Mouse (Mus musculus) monocyte, adult 2 months (primary cell): ENCODE results near the gene Bbof1.
A peak's percentile ranks its signal among the peaks of the same experiment; 100 is the strongest.

Experiments used
- DNase-seq, 2 experiments: peaks; one replicate each; pipeline ENCODE4 v3.0.0; 2022; ENCODE audit warnings: low spot score in 2 of 2, low read depth in 1 of 2

Bbof1 gene

DNA sequence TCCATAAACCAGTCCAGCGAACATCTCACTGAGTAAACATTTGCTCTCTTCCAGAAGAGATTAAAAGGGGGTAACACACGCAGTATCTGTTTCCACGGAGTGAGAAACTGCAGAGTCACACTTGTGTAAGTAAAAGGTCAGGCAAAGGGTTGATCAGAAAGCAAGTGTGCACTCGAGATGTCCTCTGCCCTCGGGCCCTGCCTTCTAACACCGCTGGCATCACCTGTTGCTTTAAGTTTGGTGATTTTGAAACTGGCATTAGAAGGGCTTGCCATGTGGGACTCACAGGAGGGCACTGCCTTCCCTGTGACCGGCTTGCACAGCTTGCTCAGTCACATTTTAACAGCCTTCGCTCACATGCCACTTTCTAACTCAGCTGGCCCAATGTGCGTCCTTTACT, 9.2 kb upstream of the Bbof1 start:
- DNase-seq = no peak

- DNase-seq = no peak
These were observed 8.8 kb upstream of the Bbof1 start for GRCm38 (mm10) chr12:84400068-84400467.

DNA sequence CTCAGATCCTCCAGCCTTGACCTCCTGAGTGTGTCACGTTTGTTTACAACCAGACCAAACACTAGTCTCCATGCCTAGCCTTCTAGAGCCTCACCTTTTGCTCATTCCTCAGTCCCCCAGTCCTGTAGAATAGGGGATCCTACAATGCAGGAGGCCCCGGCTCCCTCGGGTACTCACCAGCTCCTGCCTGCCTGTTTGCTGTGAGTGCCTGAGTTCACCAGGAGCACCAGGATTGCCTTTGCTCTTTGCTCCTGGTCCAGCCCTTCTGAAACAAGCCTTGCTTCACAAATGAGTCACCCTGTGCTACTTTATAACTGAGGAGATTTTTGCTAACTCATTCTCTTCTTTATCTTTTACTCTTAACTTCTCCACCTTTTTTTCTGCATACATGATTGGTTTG, 8.2 kb upstream of the Bbof1 start:
- no peak for DNase-seq

DNA sequence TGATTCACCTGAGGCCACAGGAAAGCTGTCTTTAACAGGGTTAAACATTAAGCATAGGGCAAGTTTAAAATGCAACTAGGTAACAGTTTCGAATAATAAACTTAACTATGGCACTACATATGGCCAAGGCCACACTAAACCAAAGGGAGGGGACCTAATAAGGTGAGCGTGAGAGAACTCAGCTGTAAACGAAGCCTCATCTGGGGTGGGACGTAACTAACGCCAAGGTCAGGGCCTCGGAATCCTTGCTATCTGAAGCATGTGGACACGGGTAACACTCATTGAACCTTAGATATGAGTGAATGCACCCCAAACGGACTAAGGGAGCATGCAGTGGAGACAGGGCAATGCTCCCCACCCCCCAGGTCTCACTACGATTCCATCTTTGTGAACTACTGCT, 5.9 kb upstream of the Bbof1 start:
- DNase-seq = no peak

DNA sequence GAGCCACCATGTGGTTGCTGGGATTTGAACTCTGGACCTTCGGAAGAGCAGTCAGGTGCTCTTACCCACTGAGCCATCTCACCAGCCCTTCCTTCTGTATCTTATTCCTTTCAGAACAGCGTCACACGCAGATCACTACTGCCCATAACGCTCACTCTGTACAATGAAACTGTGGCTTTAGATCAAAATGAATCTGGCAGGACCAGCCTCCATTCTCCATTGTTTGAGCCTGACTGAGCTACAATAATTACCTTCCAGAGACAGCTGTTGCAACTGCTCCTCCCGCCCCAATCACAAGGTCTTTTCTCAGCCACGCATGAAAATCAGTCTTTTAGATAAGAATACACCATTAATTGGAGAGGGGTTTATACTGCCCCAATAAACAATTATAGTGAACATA, 4.3 kb upstream of the Bbof1 start:
- no peak for DNase-seq

DNA sequence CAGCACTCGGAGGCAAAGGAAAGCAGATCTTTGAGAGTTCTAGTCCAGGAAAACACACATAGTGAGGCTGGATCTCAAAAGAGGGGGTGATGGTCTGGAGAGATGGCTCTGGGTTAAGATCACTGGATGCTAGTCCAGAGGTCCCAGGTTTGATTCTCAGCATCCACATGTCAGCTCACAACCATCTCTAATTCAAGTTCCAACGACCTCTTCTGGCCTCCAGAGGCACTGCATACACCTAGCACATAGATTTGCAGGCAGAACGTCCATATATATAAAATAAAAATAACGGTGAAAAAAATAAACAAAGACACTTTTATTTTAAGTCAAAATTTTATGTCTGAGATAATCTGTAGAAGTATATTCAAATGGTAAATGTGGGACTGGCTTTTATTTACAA, 1.6 kb upstream of the Bbof1 start:
- no peak for DNase-seq

DNA sequence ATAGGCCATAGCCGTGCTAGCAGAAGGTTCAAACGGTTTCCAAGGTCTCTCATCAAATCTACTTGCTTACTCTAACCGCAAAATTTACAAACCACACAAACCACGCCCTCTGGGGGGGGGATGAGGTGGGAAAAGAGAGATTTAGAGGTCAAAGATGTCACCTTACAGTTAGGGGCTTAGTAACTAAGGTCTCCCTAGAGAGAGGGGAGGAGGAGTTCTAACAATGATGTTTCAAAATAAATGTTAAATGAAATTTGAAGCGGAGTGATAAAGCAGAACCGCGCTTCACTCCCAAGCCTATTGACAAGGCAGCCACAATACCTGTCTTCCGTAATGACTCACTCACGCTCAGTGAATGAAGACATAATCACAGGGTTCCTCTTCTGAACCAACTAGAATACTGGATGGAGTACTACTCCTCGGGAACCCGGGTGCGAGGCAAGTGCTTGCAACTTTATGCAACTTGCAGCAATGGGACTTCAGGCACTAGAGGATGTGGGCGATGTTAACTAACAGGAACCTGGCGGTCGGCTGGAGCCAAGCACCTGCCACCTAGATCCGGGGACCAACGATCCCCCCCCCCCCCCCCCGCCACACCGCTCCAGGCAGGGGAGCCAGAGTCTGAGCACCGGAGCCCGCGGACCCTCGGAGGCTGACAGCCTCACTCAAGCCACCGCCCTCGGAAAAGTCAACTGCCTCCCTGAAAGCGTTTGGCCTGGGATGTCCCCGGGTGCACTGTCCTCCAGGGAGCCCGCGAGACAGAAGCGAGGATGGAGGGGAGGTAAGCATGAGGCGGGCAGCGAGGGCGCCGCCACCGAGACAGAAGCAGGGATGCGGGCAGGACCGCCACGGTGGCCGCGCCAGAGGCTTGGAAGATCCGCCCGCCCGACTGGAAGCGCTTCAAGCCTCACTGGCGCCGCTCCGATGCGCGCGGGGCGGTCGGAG, 725 bp upstream of the Bbof1 start:
- DNase-seq = peak in 1 of 2 experiments; percentile 17

DNA sequence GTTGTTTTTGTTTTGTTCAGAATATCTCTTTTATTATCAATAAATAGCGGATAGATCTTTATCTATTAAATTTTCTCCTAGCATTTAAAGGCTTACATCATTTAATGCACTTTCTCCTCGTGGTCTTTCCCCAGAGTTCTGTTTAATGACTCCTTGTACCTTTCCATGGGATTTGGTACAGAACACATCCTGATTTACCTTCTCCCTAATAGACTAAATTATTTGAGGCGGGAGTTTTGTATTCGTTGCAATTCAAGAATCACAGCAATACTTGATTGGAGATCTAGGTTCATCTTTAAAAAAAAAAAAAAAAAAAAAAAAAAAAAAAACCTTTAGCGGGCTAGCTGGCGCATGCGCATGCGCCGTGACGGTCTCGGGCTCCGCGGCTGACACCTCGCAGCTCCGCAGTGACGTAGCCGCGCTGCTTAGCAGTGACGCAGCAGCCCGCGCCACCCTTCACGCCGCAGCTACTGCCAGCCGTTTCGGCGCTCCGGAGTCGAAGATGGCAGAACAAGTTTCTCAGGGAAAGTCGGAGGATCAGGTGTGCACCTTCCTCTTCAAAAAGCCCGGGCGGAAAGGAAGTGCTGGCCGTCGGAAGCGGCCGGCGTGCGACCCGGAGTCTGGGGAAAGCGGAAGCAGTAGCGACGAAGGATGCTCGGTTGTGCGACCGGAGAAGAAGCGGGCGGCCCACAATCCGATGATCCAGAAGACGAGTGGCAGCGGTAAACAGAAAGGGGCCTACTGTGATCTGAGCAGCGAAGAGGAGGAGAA, 8.1 kb downstream of the Bbof1 start, which contains the start of gene Rnf113a2:
TSS of gene Rnf113a2 (plus strand) at position 363 of the 771 bp plus-strand sequence.
- DNase-seq = peak; percentile 55 to 81

DNA sequence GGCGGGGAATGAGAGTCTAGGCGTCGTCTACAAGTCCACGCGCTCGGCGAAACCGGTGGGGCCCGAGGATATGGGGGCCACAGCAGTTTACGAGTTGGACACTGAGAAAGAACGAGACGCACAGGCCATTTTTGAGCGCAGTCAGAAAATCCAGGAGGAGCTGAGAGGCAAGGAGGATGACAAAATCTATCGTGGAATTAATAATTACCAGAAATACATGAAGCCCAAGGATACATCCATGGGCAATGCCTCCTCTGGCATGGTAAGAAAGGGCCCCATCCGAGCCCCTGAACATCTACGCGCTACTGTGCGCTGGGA, 8.7 kb downstream of the Bbof1 start:
- DNase-seq = no peak

- DNase-seq = no peak
These were observed 15.1 kb downstream of the Bbof1 start for GRCm38 (mm10) chr12:84423990-84424389.

- no peak for DNase-seq
These were observed 21.0 kb downstream of the Bbof1 start for GRCm38 (mm10) chr12:84429825-84430224.

DNA sequence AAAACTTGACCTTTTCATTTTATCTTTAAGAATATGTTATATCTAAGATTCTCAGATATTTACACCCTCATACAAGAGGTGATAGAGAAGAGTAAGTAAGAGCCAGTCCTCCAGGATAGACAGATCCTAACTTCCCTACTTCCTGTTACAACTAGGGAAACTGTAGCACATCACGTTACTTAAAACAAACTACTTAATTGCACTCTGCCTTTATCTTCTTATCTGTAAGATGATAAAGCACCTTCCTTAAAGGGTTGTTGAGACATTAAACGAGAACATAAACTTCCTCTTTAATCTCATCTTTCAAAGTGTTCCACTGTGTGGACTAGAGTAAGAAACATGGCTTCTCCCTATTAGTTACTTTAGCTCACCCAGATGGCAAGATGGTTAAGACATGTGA, 29.8 kb downstream of the Bbof1 start:
- no peak for DNase-seq

- no peak for DNase-seq
These were observed 33.7 kb downstream of the Bbof1 start for GRCm38 (mm10) chr12:84442526-84442925.

DNA sequence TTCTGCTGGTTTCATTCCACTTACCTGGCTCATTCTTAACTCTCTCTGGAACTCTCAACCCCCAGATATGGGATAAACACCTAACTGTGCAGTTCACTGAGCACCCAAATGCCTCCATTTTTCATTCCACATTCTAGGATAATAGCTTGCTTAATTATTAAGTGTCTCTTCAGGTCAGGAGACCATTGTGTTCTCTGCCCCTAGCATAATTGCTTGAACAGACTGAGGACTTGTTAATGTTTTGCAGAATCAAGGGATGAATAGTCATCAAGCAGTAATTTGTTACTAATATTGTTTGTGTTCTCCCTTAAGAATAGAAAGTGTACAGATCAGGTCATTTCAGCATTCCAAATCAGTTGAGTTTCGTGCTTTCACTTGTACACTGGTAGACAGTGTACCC, 38.5 kb downstream of the Bbof1 start:
- DNase-seq = no peak

DNA sequence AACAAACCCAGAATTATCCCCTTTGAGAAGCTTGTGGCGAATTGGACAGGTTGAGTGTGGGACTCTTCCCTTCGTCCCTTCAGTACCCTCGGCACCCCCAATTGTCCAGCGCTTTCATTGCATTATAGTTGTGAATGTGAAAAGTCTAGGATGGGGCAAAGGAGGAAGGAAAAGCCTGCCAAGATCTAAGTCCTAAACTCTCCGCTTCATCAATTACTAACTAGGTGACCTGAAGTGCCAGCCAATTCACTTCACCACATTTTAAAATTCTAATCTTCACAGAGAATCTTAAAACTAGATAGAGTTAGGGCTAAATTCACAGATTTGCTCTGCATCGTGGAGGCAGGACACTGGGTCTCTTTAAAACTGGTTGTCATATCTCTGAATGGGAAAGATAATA, 39.3 kb downstream of the Bbof1 start:
- no peak for DNase-seq

GRCm38 (mm10) chr12:84449887-84450286, 41.0 kb downstream of the Bbof1 start:
- no peak for DNase-seq

DNA sequence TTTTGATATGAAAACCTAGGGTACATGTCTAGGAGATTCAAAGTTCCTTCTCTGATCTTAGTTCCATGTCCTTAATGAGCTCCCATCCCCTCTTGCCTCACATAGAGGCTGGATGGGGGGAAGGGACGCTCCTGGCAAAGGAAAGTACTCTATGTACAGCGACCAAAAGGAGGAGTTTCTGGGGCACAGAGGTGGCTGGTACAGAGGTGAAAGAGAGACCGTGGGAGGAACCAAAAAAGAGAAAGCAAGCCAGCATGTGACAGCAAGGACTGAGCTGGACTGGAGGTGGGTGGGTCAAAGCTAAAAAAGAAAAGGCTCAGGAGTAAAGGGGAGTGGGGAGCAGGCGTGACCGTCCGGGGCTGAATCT, 41.5 kb downstream of the Bbof1 start:
- DNase-seq = peak in 1 of 2 experiments; percentile 1

GRCm38 (mm10) chr12:84450718-84451646, 42.1 kb downstream of the Bbof1 start, which contains the start of the genes Aldh6a1 and Lin52:
Gene Aldh6a1, minus strand, starts transcription at chr12:84451004.
Gene Lin52, plus strand, starts transcription at chr12:84451422.
- peak; percentile 94 to 97 for DNase-seq

DNA sequence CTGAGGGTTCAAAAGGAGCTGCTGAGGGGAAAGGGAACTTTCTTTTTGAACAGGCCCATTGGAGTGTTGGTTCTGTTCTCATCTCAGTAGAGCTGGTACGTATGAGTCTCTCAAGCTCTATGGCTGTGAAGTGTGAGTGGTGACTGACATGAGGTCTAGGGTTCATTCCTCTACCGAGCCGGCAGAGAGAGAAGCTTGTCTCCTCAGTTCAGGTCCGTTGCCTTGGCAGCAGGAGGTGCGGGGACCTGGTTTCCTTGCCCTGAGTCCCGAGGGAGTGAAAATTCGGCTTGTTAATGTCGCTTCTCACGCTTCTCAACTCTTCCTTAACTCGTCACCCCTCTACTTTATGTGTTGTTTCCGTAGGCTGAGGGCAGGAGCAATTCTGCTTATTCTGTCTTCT, 42.9 kb downstream of the Bbof1 start:
- no peak for DNase-seq

DNA sequence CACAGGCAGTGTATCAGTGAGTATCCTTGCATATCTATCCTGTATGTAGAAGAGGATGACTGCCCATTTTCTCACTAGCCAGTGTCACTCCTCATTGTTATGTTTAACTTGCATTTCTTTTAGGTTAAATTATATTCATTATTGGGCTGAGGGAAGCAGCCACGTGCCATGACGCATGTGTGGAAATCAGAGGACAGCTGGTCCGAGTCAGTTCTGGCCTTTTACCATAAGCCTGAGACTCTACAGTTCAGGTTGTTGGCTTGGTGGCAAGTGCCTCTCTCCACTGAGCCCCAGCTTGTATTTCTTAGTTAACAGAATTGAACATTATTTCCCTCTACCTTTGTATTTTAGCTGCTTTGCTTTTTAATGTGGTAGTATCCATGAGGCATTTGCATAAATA, 48.0 kb downstream of the Bbof1 start:
- no peak for DNase-seq

GRCm38 (mm10) chr12:84459845-84460244, 51.0 kb downstream of the Bbof1 start:
- no peak for DNase-seq
